Mouse (Mus musculus) CH12.LX (cell line): ENCODE data around the gene Arf6. TPM values are rescaled to one million over a fixed set of nuclear protein-coding genes. Genes with fewer than 3 reads are reported as not detected.

Experiments
- DNase-seq: peaks from one replicate; pipeline ENCODE4 v3.0.0-alpha.2; 2013; ENCODE audit errors: extremely low read depth
- H3K27ac ChIP-seq: 2 replicates; pipeline ENCODE4 v1.5.1; 2012; ENCODE audit warnings: low read depth, mild to moderate bottlenecking, control low read depth, moderate library complexity; ENCODE audit not compliant: insufficient read depth
- H3K27me3 ChIP-seq: replicated peaks from 2 replicates; pipeline ENCODE3; 2012; ENCODE audit warnings: inconsistent platforms
- H3K36me3 ChIP-seq, 2 experiments: replicated peaks in 1 of 2; 2 replicates each; pipeline versions ENCODE3 to v1.6.1; 2012; ENCODE audit warnings: inconsistent platforms in 1 of 2, low read length in 1 of 2, mild to moderate bottlenecking in 1 of 2, mixed read lengths in 1 of 2, moderate library complexity in 1 of 2; ENCODE audit not compliant: control insufficient read depth in 1 of 2, insufficient read depth in 1 of 2
- H3K4me1 ChIP-seq, 2 experiments: 2 replicates each; pipeline ENCODE4 v1.6.1; 2012; ENCODE audit warnings: inconsistent platforms in 1 of 2, moderate library complexity in 1 of 2; ENCODE audit not compliant: insufficient read depth in 2 of 2, control insufficient read depth in 1 of 2
- H3K4me2 ChIP-seq: 2 replicates; pipeline ENCODE4 v1.6.1; 2012; ENCODE audit warnings: low read depth, mild to moderate bottlenecking, control low read depth; ENCODE audit not compliant: poor library complexity, insufficient read depth, severe bottlenecking
- H3K4me3 ChIP-seq, 3 experiments: fragments of 150-350 bp in 1 of 3; sonication (generic) in 1 of 3; replicated peaks in 1 of 3; 2 replicates each; pipeline versions ENCODE3 to v1.5.1; 2011 to 2012; ENCODE audit warnings: low read depth in 2 of 3, low read length in 2 of 3, mild to moderate bottlenecking in 2 of 3, moderate library complexity in 2 of 3, control low read depth in 1 of 3, improper control_type of control experiment in 1 of 3, inconsistent platforms in 1 of 3, mixed read lengths in 1 of 3; ENCODE audit not compliant: poor library complexity in 1 of 3
- H3K79me2 ChIP-seq: replicated peaks from 2 replicates; pipeline ENCODE4 v1.6.1; 2012; ENCODE audit warnings: mild to moderate bottlenecking, moderate library complexity; ENCODE audit not compliant: control insufficient read depth, poor library complexity, insufficient read depth, severe bottlenecking; ENCODE audit errors: extremely low read depth
- H3K9ac ChIP-seq: 2 replicates; pipeline ENCODE4 v1.6.1; 2012; ENCODE audit warnings: low read depth, mild to moderate bottlenecking, control low read depth, moderate library complexity; ENCODE audit not compliant: insufficient read depth
- H3K9me3 ChIP-seq: replicated peaks from 2 replicates; pipeline ENCODE3; 2012; ENCODE audit warnings: low read length, inconsistent platforms, mixed read lengths
- CHD2 ChIP-seq: IDR thresholded peaks from 2 replicates; pipeline ENCODE4 v1.6.1; 2011; ENCODE audit warnings: low read length, improper control_type of control experiment
- CTCF ChIP-seq, 2 experiments: IDR thresholded peaks in 1 of 2; conservative IDR thresholded peaks in 1 of 2; 2 replicates each; pipeline ENCODE4 v1.5.1; 2011 to 2012; ENCODE audit warnings: low read depth in 2 of 2, low read length in 2 of 2, improper control_type of control experiment in 1 of 2, inconsistent platforms in 1 of 2, mild to moderate bottlenecking in 1 of 2, moderate library complexity in 1 of 2
- ELF1 ChIP-seq: IDR thresholded peaks from 2 replicates; pipeline ENCODE4 v1.6.1; 2014; ENCODE audit warnings: low read depth, mild to moderate bottlenecking, inconsistent platforms, low read length, improper control_type of control experiment
- ETS1 ChIP-seq: conservative IDR thresholded peaks from 2 replicates; pipeline ENCODE4 v1.6.1; 2012; ENCODE audit warnings: low read depth, mild to moderate bottlenecking, inconsistent platforms, low read length, improper control_type of control experiment, moderate library complexity
- HCFC1 ChIP-seq: IDR thresholded peaks from 2 replicates; pipeline ENCODE4 v1.6.1; 2012; ENCODE audit warnings: low read depth, mild to moderate bottlenecking, inconsistent platforms, low read length, improper control_type of control experiment
- IRF4 ChIP-seq: IDR thresholded peaks from 2 replicates; pipeline ENCODE4 v1.6.1; 2014; ENCODE audit warnings: low read depth, mild to moderate bottlenecking, inconsistent platforms, low read length, improper control_type of control experiment
- JUN ChIP-seq: IDR thresholded peaks from 2 replicates; pipeline ENCODE4 v1.6.1; 2011; ENCODE audit warnings: low read depth, mild to moderate bottlenecking, low read length, improper control_type of control experiment, moderate library complexity; ENCODE audit not compliant: insufficient read depth
- MAFK ChIP-seq: IDR thresholded peaks from 2 replicates; pipeline ENCODE4 v1.6.1; 2011; ENCODE audit warnings: low read length, improper control_type of control experiment; ENCODE audit not compliant: insufficient replicate concordance
- MAX ChIP-seq: IDR thresholded peaks from 2 replicates; pipeline ENCODE4 v1.6.1; 2011; ENCODE audit warnings: low read length, improper control_type of control experiment
- MYC ChIP-seq: IDR thresholded peaks from 2 replicates; pipeline ENCODE4 v1.6.1; 2011; ENCODE audit warnings: low read depth, mild to moderate bottlenecking, improper control_type of control experiment, low read length
- NELFE ChIP-seq: IDR thresholded peaks from 2 replicates; pipeline ENCODE4 v1.6.1; 2011; ENCODE audit warnings: low read depth, low read length, improper control_type of control experiment
- PAX5 ChIP-seq: IDR thresholded peaks from 2 replicates; pipeline ENCODE4 v1.6.1; 2012; ENCODE audit warnings: low read length, inconsistent platforms, mixed read lengths
- RAD21 ChIP-seq: IDR thresholded peaks from 2 replicates; pipeline ENCODE4 v1.6.1; 2011; ENCODE audit warnings: low read depth, mild to moderate bottlenecking, low read length, improper control_type of control experiment, moderate library complexity
- RCOR1 ChIP-seq: conservative IDR thresholded peaks from 2 replicates; pipeline ENCODE4 v1.6.1; 2012; ENCODE audit warnings: low read depth, mild to moderate bottlenecking, inconsistent platforms, low read length, improper control_type of control experiment
- SMC3 ChIP-seq: IDR thresholded peaks from 2 replicates; pipeline ENCODE4 v1.6.1; 2011; ENCODE audit warnings: low read depth, low read length, improper control_type of control experiment
- TCF12 ChIP-seq: IDR thresholded peaks from 2 replicates; pipeline ENCODE4 v1.6.1; 2014; ENCODE audit warnings: low read depth, mild to moderate bottlenecking, inconsistent platforms, low read length, improper control_type of control experiment
- USF2 ChIP-seq: conservative IDR thresholded peaks from 2 replicates; pipeline ENCODE4 v1.6.1; 2011; ENCODE audit warnings: low read depth, low read length, improper control_type of control experiment
- ZKSCAN1 ChIP-seq: IDR thresholded peaks from 2 replicates; pipeline ENCODE4 v1.6.1; 2012; ENCODE audit warnings: low read depth, inconsistent platforms, low read length, improper control_type of control experiment, borderline replicate concordance
- dilution Hi-C: fragments of 300-500 bp; cut with MboI; formaldehyde crosslinking; loops from 2 replicates; pipeline ENCODE4 v1.14.3; 2020; ENCODE audit warnings: low sequenced_read_pairs; ENCODE audit not compliant: extremely low pct_unique_long_range_greater_than_20kb, extremely low pct_ligation_motif_present
- in situ Hi-C: fragments of 300-500 bp; cut with MboI; formaldehyde crosslinking; loops from 3 replicates; pipeline ENCODE4 v1.14.3; 2019; ENCODE audit warnings: low sequenced_read_pairs, low pct_ligation_motif_present, low pct_unique_long_range_greater_than_20kb, mixed read lengths
- polyA plus RNA-seq: library from polyadenylated mRNA; unstranded; fragments of >175 nt; gene quantifications from 2 replicates; pipeline ENCODE4 v1.2.1, GENCODE M21; 2012; ENCODE audit warnings: low read depth; ENCODE audit not compliant: insufficient read length
- total RNA-seq, 2 experiments: library from RNA; depleted of rRNA; stranded (reverse); fragments of 300-350 nt in 1 of 2; fragments of >200 nt in 1 of 2; gene quantifications; 2 replicates each; pipeline ENCODE4 v1.2.3; 2012 to 2014

The Arf6 gene
- total and polyA plus RNA-seq, 3 experiments: 258 to 375 (median 312) TPM

- in situ Hi-C loops: no loop called here
- dilution Hi-C loops: no loop called here
- Histone ChIP-seq H3K27ac (no peak overlapping the region), H3K79me2 (peaks cover 30% of the 10 kb centered on the region), H3K36me3 (peaks cover 43 to 90% of the 10 kb centered on the region in 2 experiments), H3K4me1 (no peaks in the 10 kb centered on the region), H3K4me3 (no peak overlapping the region), H3K9me3 (no peaks in the 10 kb centered on the region), H3K9ac (no peak overlapping the region), H3K27me3 (no peaks in the 10 kb centered on the region), H3K4me2 (no peak overlapping the region)
- TF ChIP-seq SMC3 (peak; percentile 50), RAD21 (peak; percentile 54), TCF12 (no peak), CTCF (conservative IDR thresholded peaks at IDR 0.05 in 1 of 2, IDR thresholded peaks at IDR 0.05 in 1 of 2; ENCODE audit: low read depth in 2 of 2, low read length in 2 of 2) (peak in 1 of 2 experiments; percentile 71; a peak in 2 of 4 replicates)
- DNase-seq: peak; percentile 46
These were observed 38.4 kb upstream of the Arf6 start for GRCm38 (mm10) chr12:69333547-69333946.

GRCm38 (mm10) chr12:69349928-69350327, 22.0 kb upstream of the Arf6 start:
- in situ Hi-C loops: loop anchor here (10.0 kb wide), 2 partner anchors 225 to 345 kb away; no protein-coding TSS in a partner anchor
- Histone ChIP-seq H3K9ac (no peak overlapping the region), H3K36me3 (peaks cover 40 to 77% of the 10 kb centered on the region in 2 experiments), H3K79me2 (peaks cover 8% of the 10 kb centered on the region; the same call in 1 of the 2 replicates), H3K9me3 (no peaks in the 10 kb centered on the region), H3K4me3 (no peak overlapping the region), H3K27me3 (no peaks in the 10 kb centered on the region), H3K4me1 (peaks cover 0 to 5% of the 10 kb centered on the region in 2 experiments; a peak in 1 of 4 replicates), H3K4me2 (no peak overlapping the region), H3K27ac (no peak overlapping the region)
- no peak for DNase-seq
- dilution Hi-C loops: no loop called here
- no peak for TF ChIP-seq CHD2
- no peak for TF ChIP-seq NELFE
- TF ChIP-seq MYC: no peak
- TF ChIP-seq JUN: no peak
- TF ChIP-seq ZKSCAN1: no peak
- TF ChIP-seq PAX5: no peak
- TF ChIP-seq ELF1: no peak
- TF ChIP-seq RCOR1: no peak

GRCm38 (mm10) chr12:69351685-69352084, 20.3 kb upstream of the Arf6 start:
- peaks cover 38 to 70% of the 10 kb centered on the region in 2 experiments for H3K36me3 ChIP-seq
- dilution Hi-C loops: no loop called here
- TF ChIP-seq ZKSCAN1 (no peak), IRF4 (no peak), MAX (no peak), HCFC1 (no peak), CTCF (conservative IDR thresholded peaks at IDR 0.05 in 1 of 2, IDR thresholded peaks at IDR 0.05 in 1 of 2; ENCODE audit: low read depth in 2 of 2, low read length in 2 of 2) (peak in 1 of 2 experiments; percentile 68; a peak in 2 of 4 replicates), MAFK (no peak), ETS1 (no peak), NELFE (no peak), MYC (peak; percentile 73), SMC3 (peak; percentile 39), USF2 (no peak), RAD21 (peak; percentile 11)
- in situ Hi-C loops: loop anchor here (10.0 kb wide), 2 partner anchors 223 to 343 kb away; no protein-coding TSS in a partner anchor
- no peak overlapping the region for H3K4me3 ChIP-seq
- H3K27ac ChIP-seq: no peak overlapping the region
- H3K27me3 ChIP-seq: no peaks in the 10 kb centered on the region
- no peak overlapping the region for H3K9ac ChIP-seq
- no peak overlapping the region for H3K4me2 ChIP-seq
- no peaks in the 10 kb centered on the region for H3K9me3 ChIP-seq
- no peak for DNase-seq
- peaks cover 5 to 13% of the 10 kb centered on the region in 2 experiments for H3K4me1 ChIP-seq
- peaks cover 21% of the 10 kb centered on the region for H3K79me2 ChIP-seq
